Mouse (Mus musculus): ENCODE measurements around the gene Olfr281. TPM values are rescaled to one million over a fixed set of nuclear protein-coding genes. Genes with fewer than 3 reads are reported as not detected.
"Not testable (repeated sequence)": the region's sequence is repeated elsewhere in the genome, so short reads cannot be mapped to it uniquely, and the experiment has no call there.

Gene Olfr281
- not detected for total RNA-seq (2021)
- long read RNA-seq, experiment 1, result 0 reads
- long read RNA-seq, experiment 2, result 0 reads

DNA sequence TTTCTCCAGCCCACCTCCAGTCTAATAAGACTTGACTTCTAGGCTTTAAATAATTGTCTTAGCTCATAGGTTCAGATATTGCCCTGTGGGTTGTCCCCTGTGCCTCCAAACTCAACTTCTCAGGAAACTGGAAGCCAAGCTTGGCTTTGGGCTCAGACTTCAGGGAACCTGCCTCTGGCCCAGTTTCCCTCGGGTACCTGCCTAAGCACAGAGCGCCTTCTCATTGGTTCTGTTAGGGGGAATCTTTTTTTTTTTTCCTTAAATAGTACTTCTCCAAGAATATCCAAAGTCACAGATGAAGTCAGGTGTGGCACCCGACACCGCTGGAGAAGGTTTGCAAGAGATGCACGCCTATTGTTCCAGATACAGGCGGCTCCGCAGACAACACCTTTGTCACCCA, at the start of gene Olfr281:
Gene Olfr281, plus strand, starts transcription at position 301 of the 400 bp plus-strand sequence.
- no peak for DNase-seq (ENCODE audit: low spot score in 2 of 2)

DNA sequence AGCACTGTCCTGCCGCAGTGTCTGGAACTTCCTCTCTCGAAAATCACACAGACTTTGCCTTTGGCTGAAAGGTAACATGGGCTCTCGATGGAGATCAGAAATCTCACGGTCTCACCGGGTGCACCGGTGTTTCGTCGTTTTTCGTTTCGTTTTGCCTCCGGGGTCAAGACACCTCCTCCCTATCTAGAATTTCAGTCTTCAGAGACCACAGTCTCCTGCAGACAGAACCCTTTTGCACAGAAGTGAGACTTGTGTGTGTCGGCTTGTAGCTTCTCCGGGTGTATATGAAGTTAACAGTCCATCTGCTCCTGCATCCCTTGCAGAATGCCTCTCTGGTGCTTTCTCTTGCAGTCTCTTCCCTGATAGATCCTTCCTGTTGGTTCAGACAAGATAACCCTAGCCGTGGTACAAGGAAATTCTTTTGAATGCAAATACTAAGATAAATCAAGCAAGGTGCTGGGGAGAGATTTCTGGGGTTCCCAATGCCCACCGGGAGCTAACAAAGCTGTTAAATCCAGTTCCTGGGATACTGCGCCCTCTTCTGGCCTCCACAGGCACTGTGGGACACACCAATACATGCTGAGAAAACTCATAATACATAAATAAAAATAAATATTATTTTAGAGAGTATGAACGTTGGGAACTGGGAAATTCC, 43.9 kb upstream of the Olfr281 start:
- DNase-seq (ENCODE audit: low spot score in 2 of 2), result peak; percentile 23 to 40

DNA sequence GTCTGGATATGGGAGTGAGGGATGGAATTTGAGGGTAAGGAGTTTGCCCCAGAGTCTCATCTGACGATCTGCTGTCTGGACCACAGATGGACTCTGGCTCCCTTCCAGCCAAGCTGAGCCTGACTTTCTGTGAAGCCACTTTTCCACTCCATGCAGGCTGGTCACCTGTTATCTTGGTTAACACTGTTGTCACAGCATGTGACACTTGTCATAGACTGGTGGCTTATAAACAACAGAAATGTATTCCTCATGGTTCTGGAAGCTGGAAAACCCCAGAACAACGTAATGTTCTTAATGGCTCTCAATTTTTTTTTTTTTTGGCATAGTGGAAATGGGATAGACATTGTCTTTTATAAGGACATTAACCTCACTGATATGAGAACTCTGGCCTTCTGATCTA, 42.8 kb upstream of the Olfr281 start:
- DNase-seq (ENCODE audit: low spot score in 2 of 2), result no peak

GRCm38 (mm10) chr15:98410249-98410648, 42.1 kb upstream of the Olfr281 start:
- no peak for DNase-seq (ENCODE audit: low spot score in 2 of 2)

DNA sequence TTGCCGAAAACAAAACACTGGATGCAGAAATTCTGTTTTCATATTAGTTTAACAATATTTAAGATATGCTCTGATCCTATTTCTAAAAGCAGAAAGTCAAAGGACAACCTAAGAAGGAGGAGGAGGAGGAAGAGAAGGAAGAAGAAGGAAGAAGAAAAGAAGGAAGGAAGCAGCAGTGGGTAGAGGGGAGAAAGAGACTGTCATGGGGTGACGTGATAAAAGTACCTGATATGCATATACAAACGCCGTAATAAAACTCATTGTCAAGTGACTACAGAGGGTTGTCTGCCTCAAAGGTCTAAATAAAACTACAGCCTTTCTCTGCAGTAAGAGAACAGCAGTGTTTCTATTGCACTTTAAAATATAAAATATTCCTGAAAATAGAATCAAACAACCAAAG, 36.4 kb upstream of the Olfr281 start:
- DNase-seq (ENCODE audit: low spot score in 2 of 2), result no peak

GRCm38 (mm10) chr15:98416802-98417201, 35.6 kb upstream of the Olfr281 start:
- not testable (repeated sequence) for DNase-seq (ENCODE audit: low spot score in 2 of 2)

GRCm38 (mm10) chr15:98417285-98417684, 35.1 kb upstream of the Olfr281 start:
- DNase-seq (ENCODE audit: low spot score in 2 of 2), result not testable (repeated sequence)

DNA sequence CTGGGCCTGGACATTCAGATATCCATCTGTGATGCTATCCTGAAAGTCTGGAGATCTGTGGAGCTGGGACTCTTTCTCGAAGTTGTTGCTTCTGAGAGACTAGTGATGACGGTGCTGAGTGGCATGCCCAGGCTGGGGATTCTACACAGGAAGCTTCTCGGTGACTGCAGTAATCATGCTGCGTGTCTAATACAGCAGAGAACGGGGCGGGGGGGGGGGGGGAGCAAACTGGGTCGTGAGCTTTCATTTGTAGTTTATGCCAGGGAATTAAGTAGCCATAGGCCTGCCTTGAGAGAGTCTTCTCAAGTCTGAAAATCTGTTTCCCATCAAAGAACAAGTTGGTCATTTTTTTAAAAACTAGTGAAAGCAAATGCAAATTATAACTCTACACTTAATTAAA, 34.3 kb upstream of the Olfr281 start:
- DNase-seq (ENCODE audit: low spot score in 2 of 2), result no peak

DNA sequence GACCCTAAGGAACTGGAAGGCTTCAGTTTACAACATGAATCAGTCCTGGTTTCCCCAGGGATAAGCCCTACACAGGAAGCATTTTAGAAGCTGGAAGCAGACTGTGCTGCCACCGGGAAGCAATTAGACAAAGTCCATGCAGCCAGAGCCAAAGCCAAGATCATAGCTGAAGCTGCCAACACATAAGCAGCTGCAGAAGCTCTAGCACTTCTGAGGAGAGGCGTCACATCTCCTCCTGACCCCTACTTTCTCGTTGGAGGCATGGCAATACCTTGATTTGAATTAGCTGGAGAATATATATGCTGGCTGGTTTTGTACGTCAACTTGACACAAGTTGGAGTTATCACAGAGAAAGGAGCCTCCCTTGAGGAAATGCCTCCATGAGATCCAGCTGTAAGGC, 31.5 kb upstream of the Olfr281 start:
- no peak for DNase-seq (ENCODE audit: low spot score in 2 of 2)

DNA sequence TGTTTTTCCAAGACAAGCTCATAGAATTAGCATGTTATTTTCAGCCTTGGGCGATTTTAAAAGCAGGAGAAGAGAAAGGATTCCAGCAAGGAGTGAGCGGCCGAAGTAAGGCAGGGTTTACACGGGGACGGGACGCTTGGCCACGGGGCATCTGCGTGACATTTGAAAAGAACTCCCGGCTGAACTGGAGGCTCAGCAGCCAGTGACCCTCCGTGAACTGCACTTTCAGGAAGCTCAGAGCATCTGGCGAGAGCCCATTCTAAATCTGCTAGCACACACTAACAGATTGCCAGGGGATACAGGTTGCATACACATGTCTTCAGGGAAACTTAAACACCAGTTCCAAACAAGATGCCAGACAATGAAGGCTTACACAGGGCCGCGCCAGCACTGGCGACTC, 28.1 kb upstream of the Olfr281 start:
- DNase-seq (ENCODE audit: low spot score in 2 of 2), result no peak

DNA sequence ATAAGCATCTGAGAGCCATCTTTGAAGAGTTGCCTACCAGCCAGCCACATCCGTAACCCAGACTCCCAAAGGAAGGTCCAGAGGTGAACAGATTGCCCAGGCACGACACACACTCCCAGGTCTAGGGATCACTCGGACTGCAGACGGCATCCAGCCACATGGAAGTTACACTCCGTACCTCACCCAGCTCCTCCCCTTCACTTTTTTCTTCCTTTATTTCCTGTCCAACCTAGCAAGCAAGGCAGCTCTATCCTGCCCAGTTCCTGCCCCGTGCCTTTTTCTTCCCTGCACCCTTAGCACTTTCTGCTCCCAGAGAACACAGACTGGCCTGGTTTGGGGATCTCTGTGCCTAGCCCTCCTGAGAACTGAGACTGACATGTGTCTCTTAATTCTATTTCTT, 27.6 kb upstream of the Olfr281 start:
- no peak for DNase-seq (ENCODE audit: low spot score in 2 of 2)

- DNase-seq (ENCODE audit: low spot score in 2 of 2), result no peak
Observed at GRCm38 (mm10) chr15:98425188-98425587, 27.2 kb upstream of the Olfr281 start.

- not testable (repeated sequence) for DNase-seq (ENCODE audit: low spot score in 2 of 2)
Observed at GRCm38 (mm10) chr15:98430925-98431324, 21.5 kb upstream of the Olfr281 start, which contains the start of gene Olfr282. Olfr282 (plus strand) TSS chr15:98431225.

- no peak for DNase-seq (ENCODE audit: low spot score in 2 of 2)
Observed at GRCm38 (mm10) chr15:98444561-98444960, 7.8 kb upstream of the Olfr281 start.

- DNase-seq (ENCODE audit: low spot score in 2 of 2), result no peak
Observed at GRCm38 (mm10) chr15:98448521-98448920, 3.9 kb upstream of the Olfr281 start.

DNA sequence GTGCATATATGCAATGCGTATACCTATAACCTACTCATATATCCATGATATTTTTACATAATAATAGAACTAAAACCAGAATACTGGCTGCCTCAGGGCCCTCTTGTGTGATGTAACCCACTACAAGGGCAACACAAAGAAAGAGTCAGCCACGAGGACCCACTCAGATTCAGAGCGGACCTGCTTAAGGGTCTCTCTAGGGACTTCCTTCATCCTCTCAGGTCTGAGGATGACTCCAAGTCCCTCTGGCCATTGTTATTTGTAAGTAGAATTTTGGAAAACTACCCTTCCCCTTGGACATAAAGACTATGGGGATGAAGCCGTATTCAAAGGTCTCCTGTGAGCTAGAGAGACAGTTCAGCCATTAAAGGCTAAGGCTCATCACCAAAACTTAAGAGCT, 17.2 kb downstream of the Olfr281 start, which contains the start of gene OR5BS1P:
Gene OR5BS1P, plus strand, starts transcription at position 301 of the 400 bp plus-strand sequence.
- DNase-seq (ENCODE audit: low spot score in 2 of 2), result no peak

DNA sequence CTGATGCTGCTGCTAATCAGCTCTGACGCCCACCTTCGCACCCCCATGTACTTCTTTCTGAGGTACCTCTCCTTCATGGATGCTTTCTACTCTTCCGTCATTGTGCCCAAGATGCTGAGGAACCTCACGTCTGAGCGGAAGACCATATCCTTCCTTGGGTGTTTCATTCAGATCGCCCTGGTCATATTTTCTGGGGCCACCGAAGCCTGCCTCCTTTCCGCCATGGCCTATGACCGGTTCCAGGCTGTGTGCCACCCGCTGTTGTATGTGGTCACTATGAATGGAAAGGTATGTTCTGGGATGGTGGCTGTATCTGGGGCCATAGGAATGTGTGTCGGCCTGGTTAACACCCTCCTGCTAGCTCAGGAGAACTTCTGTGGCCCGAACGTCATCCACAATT, 19.2 kb downstream of the Olfr281 start:
- DNase-seq (ENCODE audit: low spot score in 2 of 2), result no peak

- no peak for DNase-seq (ENCODE audit: low spot score in 2 of 2)
Observed at GRCm38 (mm10) chr15:98474958-98475357, 22.6 kb downstream of the Olfr281 start.

GRCm38 (mm10) chr15:98475382-98475781, 23.0 kb downstream of the Olfr281 start:
- peak in 1 of 2 experiments; percentile 57 for DNase-seq (ENCODE audit: low spot score in 2 of 2)

GRCm38 (mm10) chr15:98476281-98476680, 23.9 kb downstream of the Olfr281 start:
- no peak for DNase-seq (ENCODE audit: low spot score in 2 of 2)

- no peak for DNase-seq (ENCODE audit: low spot score in 2 of 2)
Observed at GRCm38 (mm10) chr15:98479568-98480102, 27.2 kb downstream of the Olfr281 start.

GRCm38 (mm10) chr15:98482701-98483100, 30.3 kb downstream of the Olfr281 start, which contains the start of gene Lalba:
Lalba (minus strand) TSS chr15:98482721.
- DNase-seq (ENCODE audit: low spot score in 2 of 2), result no peak
